Mouse (Mus musculus): ENCODE data around the gene Cbr4.

DNA sequence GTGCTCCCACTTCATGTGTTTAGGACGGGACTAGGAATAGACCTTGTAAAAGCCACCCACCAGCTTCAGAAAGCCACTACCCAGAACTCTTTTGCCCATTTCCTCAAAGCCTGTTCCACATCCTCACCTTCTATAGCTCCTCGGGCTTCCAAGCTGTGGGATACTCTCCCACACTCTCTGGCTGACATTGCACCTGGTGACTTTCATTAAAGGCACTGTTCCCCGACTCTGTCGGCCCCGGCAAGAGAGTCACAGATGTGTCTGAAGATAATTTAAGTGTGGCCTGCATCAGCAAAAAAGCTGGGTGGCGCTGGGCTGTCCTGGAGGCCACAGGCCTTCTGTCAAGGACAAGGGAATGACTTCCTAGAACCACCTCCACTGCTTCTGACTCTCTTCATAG lies 64.7 kb downstream of the Cbr4 start:
- TF ChIP-seq CTCF (IDR thresholded peaks at IDR 0.05; ENCODE audit: low read depth) (no peak), EP300 (IDR thresholded peaks at IDR 0.05; ENCODE audit: low read depth) (no peak)

Data from liver, embryonic 14.5 days (tissue).